Mouse (Mus musculus): Measurements from ENCODE around the gene Mob3b.

DNA sequence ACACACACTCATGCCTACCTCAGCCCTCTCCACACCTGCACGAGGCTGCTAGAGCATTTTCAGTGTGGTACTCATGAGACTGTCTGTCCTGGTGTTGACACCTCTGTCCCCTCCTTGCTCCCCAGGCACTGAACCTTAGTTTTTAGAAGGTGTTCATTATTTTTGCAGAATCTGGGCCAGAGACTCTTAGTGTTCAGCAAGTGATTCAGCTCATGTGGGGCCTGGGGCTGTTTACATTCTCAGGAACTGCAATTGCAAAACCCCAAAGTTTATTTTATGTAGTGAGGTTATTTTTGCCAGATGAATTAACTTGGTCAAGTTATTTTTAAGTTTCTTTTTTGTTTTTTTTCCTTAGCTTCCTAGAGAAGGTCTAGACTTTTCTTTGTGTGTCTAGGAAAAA lies 16.3 kb upstream of the Mob3b start:
- TF ChIP-seq CTCF (IDR thresholded peaks at IDR 0.05; ENCODE audit: low read depth, low read length) (no peak), POLR2AphosphoS5 (IDR thresholded peaks at IDR 0.05; ENCODE audit: insufficient replicate concordance, low read depth, low read length) (no peak), TAL1 (conservative IDR thresholded peaks at IDR 0.05; ENCODE audit: low read depth, low read length) (no peak), GATA1 (IDR thresholded peaks at IDR 0.05; ENCODE audit: borderline replicate concordance, low read length) (no peak)

Data from G1E (cell line).